Mouse (Mus musculus) hindbrain, embryonic 13.5 days (tissue): ENCODE results near the gene Gm973. TPM values are rescaled to one million over a fixed set of nuclear protein-coding genes. Genes with fewer than 3 reads are reported as not detected.

Experiments used
- ATAC-seq: fragments of 200-750 bp; cut with Nextera tagmentation; 2 replicates; pipeline ENCODE4 v1.8.0; 2017; ENCODE audit warnings: moderate TSS enrichment; ENCODE audit not compliant: low FRiP score
- H3K27ac ChIP-seq: fragments of 300-500 bp; sonication (generic); 2 replicates; pipeline ENCODE4 v1.5.1; 2015; ENCODE audit warnings: inconsistent platforms, mild to moderate bottlenecking, moderate library complexity
- H3K27me3 ChIP-seq: fragments of 300-500 bp; sonication (generic); 2 replicates; pipeline ENCODE4 v1.6.1; 2015; ENCODE audit warnings: mild to moderate bottlenecking, inconsistent platforms
- H3K36me3 ChIP-seq: fragments of 300-500 bp; sonication (generic); 2 replicates; pipeline ENCODE4 v1.6.1; 2015; ENCODE audit warnings: mild to moderate bottlenecking, inconsistent platforms
- H3K4me1 ChIP-seq: fragments of 300-500 bp; sonication (generic); replicated peaks from 2 replicates; pipeline ENCODE4 v1.6.1; 2015; ENCODE audit warnings: inconsistent platforms
- H3K4me2 ChIP-seq: fragments of 300-500 bp; sonication (generic); 2 replicates; pipeline ENCODE4 v1.6.1; 2015; ENCODE audit warnings: inconsistent platforms, mild to moderate bottlenecking, moderate library complexity
- H3K4me3 ChIP-seq: fragments of 300-500 bp; sonication (generic); 2 replicates; pipeline ENCODE4 v1.5.1; 2015; ENCODE audit warnings: mild to moderate bottlenecking, inconsistent platforms
- H3K9ac ChIP-seq: fragments of 300-500 bp; sonication (generic); 2 replicates; pipeline ENCODE4 v1.6.1; 2015; ENCODE audit warnings: mild to moderate bottlenecking, inconsistent platforms
- H3K9me3 ChIP-seq: fragments of 300-500 bp; sonication (generic); 2 replicates; pipeline ENCODE4 v1.6.1; 2016; ENCODE audit warnings: inconsistent platforms
- WGBS: fragments of 180-500 bp; shearing (Covaris S2); methylation state at CpG from one replicate; pipeline ENCODE4 v1.1.7; 2015; 5-methylcytosine and 5-hydroxymethylcytosine counted together
- polyA plus RNA-seq: library from polyadenylated mRNA; unstranded; fragments of >200 nt; fragmentation: Nextera tagmentation; extraction: Ambion mirVana; gene quantifications from 2 replicates; pipeline ENCODE4 v1.2.1, GENCODE M21; 2015

Gene Gm973
- polyA plus RNA-seq, 1 experiment from 2014 or later: 8.6 TPM

- Histone ChIP-seq H3K27me3 (no peaks in the 10 kb centered on the region), H3K36me3 (peaks cover 26% of the 10 kb centered on the region), H3K4me2 (no peak overlapping the region), H3K4me3 (no peak overlapping the region), H3K4me1 (no peaks in the 10 kb centered on the region), H3K9me3 (no peaks in the 10 kb centered on the region), H3K9ac (no peak overlapping the region), H3K27ac (no peak overlapping the region)
- 93% methylated on average over 3 of the region's 3 CpGs for WGBS
- no peak for ATAC-seq
These were observed 137.3 kb downstream of the Gm973 start for GRCm38 (mm10) chr1:59653243-59653911.

- 93% methylated on average over 7 of the region's 7 CpGs for WGBS
- Histone ChIP-seq H3K4me1 (no peaks in the 10 kb centered on the region), H3K9ac (no peak overlapping the region), H3K4me3 (no peak overlapping the region), H3K27me3 (no peaks in the 10 kb centered on the region), H3K36me3 (peaks cover 11% of the 10 kb centered on the region), H3K27ac (no peak overlapping the region), H3K9me3 (no peaks in the 10 kb centered on the region), H3K4me2 (no peak overlapping the region)
- no peak for ATAC-seq
These were observed 140.4 kb downstream of the Gm973 start for GRCm38 (mm10) chr1:59656244-59657171.

DNA sequence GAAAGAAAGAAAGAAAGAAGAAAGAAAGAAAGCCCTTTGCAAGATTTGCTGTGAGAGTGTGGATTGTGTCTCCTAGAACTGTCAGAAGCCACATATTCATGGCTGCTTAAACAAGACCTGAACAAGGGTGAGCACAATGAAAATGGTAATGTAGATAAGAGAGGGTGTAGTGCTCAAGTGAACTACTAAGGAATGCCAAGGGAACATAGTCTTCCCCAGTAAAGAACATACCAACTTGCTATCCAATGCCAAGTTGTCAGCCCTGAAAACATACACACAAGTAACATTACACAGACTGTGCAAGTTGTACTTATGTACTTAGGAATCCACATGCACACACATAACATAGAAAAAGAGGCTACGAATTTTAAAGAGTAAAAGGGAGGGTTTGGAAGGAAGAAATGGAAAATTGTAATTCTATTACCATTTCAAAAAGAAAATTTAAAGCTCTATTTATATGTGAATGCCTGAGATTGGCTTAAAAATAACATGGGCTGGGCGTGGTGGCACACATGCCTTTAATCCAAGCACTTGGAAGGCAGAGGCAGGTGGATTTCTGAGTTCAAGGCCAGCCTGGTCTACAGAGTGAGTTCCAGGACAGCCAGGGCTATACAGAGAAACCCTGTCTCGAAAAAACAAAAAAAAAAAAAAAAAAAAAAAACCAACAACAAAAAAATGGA is 147.5 kb downstream of the Gm973 start:
- peaks cover 9% of the 10 kb centered on the region for H3K4me1 ChIP-seq
- no peak overlapping the region for H3K4me2 ChIP-seq
- H3K4me3 ChIP-seq: no peak overlapping the region
- no peaks in the 10 kb centered on the region for H3K27me3 ChIP-seq
- no peaks in the 10 kb centered on the region for H3K36me3 ChIP-seq
- whole genome bisulfite sequencing: 87% methylated on average over 3 of the region's 3 CpGs
- H3K27ac ChIP-seq: no peak overlapping the region
- ATAC-seq: no peak
- no peak overlapping the region for H3K9ac ChIP-seq
- H3K9me3 ChIP-seq: no peaks in the 10 kb centered on the region

- 83% methylated on average over 2 of the region's 2 CpGs for WGBS
- no peaks in the 10 kb centered on the region for H3K27me3 ChIP-seq
These were observed 152.8 kb downstream of the Gm973 start for GRCm38 (mm10) chr1:59668871-59669270.

DNA sequence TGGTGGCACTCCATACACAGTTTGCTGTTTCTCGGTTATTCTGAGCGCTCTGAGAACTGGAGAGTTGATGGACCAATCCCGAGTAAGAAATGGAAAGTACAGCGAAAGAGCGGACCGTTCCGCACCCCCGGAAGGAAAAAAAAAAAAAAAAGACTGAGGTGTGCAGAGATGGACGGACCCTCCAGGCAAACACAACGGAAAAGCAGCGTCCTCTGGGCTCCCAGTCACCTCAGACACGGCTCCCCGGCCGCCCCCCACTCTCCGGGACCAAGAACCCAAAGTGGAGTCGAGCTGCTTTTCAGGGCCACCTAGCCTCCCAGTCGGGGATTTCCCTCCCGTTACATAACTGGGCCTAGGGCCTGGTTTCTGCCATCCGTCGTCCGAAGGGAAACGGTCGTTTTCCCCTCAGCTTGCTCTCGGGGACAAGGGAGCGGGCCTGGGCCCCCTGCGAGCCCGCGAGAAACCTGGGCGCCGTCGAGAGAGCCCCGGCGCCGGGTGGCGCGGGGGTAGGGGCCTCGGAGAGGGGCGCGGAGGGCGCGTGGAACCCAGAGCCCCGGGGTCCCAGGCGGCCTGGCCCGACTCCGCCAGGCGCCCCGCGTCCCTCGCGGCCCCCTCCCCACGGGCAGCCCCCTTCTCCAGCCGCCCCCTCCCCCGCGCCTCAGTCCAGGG is 154.0 kb downstream of the Gm973 start:
- no peak; the same call in none of the 2 replicates for ATAC-seq
- peaks cover 29% of the 10 kb centered on the region for H3K4me1 ChIP-seq
- no peaks in the 10 kb centered on the region for H3K9me3 ChIP-seq
- 0% methylated on average over 42 of the region's 54 CpGs for WGBS
- H3K4me3 ChIP-seq: peak overlapping the region; percentile 98
- H3K9ac ChIP-seq: peak overlapping the region; percentile 99
- peak overlapping the region; percentile 76 for H3K4me2 ChIP-seq
- H3K27me3 ChIP-seq: no peaks in the 10 kb centered on the region
- peaks cover 2% of the 10 kb centered on the region; the same call in 1 of the 2 replicates for H3K36me3 ChIP-seq
- peak overlapping the region; percentile 96 for H3K27ac ChIP-seq

More at GRCm38 (mm10) chr1:59668871-59669270, 152.8 kb downstream of the Gm973 start:
- H3K9ac ChIP-seq: no peak overlapping the region
- no peak for ATAC-seq
- peaks cover 2% of the 10 kb centered on the region; the same call in 1 of the 2 replicates for H3K36me3 ChIP-seq
- peak overlapping the region; percentile 76 for H3K4me2 ChIP-seq
- H3K9me3 ChIP-seq: no peaks in the 10 kb centered on the region
- no peak overlapping the region for H3K4me3 ChIP-seq
- no peak overlapping the region for H3K27ac ChIP-seq
- peaks cover 29% of the 10 kb centered on the region for H3K4me1 ChIP-seq

GRCm38 (mm10) chr1:59670641-59671168 is 154.6 kb downstream of the Gm973 start, which contains the start of gene Sumo1:
Sumo1 (minus strand) TSS chr1:59670834.
- Histone ChIP-seq H3K9me3 (no peaks in the 10 kb centered on the region), H3K4me3 (peak within 1 kb of the TSS; percentile 98), H3K9ac (peak within 1 kb of the TSS; percentile 99), H3K27me3 (no peaks in the 10 kb centered on the region), H3K27ac (peak within 1 kb of the TSS; percentile 96), H3K36me3 (peaks cover 2% of the 10 kb centered on the region; the same call in 1 of the 2 replicates), H3K4me1 (peaks cover 29% of the 10 kb centered on the region), H3K4me2 (peak within 1 kb of the TSS; percentile 76)
- peak; percentile 97 for ATAC-seq
- WGBS: under 1% methylated on average over 33 of the region's 36 CpGs

- no peak overlapping the region for H3K4me2 ChIP-seq
- no peak overlapping the region for H3K9ac ChIP-seq
- no peak overlapping the region for H3K27ac ChIP-seq
- H3K4me3 ChIP-seq: no peak overlapping the region
- no peaks in the 10 kb centered on the region for H3K9me3 ChIP-seq
- peaks cover 19% of the 10 kb centered on the region for H3K4me1 ChIP-seq
- peaks cover 2% of the 10 kb centered on the region; the same call in 1 of the 2 replicates for H3K36me3 ChIP-seq
- WGBS: 98% methylated on average over 2 of the region's 2 CpGs
- ATAC-seq: no peak
- H3K27me3 ChIP-seq: no peaks in the 10 kb centered on the region
These were observed 157.6 kb downstream of the Gm973 start for GRCm38 (mm10) chr1:59673661-59674060.

DNA sequence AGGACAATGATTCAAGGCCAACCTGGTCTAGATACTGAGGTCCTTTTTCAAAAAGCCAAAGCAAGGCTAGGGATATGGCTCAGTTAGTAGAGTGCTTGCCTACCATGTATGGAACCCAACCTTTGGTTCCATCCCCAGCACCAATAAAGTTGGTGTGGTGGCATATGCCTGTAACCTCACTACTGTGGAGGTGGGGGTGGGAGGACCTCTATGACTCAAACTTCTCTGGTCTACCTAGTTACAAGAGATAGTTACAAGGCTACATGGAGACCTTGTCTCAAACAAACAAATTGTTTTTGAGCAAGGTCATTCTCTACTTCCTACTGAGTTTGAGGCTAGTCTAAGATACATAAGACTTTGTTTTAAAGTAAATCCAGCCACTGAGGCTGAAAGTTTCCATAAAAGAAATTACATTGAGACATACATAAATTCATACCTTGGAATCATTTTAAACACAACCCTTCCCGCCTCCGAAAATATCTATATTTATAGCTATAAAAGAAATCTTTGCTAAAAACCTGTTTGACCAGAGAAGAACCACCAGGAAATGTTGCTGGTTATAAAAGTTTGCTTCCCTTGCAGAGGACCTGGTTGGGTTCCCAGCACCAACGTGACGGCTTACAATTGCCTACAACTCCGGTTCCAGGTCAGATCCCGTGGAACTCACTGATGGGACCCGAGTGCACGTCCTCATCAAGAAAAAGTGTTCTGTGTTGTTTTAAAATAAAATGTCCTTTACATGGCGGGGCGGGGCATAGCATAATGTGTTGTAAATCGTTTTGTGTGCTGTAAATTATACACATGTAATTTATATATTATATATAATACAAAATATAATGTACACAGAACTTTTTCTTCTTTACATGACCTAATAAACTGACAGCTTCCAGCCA is 168.1 kb downstream of the Gm973 start:
- no peak for ATAC-seq
- H3K36me3 ChIP-seq: no peaks in the 10 kb centered on the region
- H3K9ac ChIP-seq: 0 out of 2 replicates have a peak overlapping the region, but pooled peaks have one; percentile 59
- H3K4me2 ChIP-seq: peak overlapping the region; percentile 85
- H3K27ac ChIP-seq: no peak overlapping the region
- peak overlapping the region; percentile 84 for H3K4me3 ChIP-seq
- peaks cover 19% of the 10 kb centered on the region for H3K4me1 ChIP-seq
- 9% methylated on average over 11 of the region's 11 CpGs for WGBS
- no peaks in the 10 kb centered on the region for H3K9me3 ChIP-seq
- H3K27me3 ChIP-seq: peaks cover 20% of the 10 kb centered on the region; the same call in 1 of the 2 replicates

GRCm38 (mm10) chr1:59684819-59685755 is 169.0 kb downstream of the Gm973 start, which contains the start of gene Nop58:
Nop58 (plus strand) TSS chr1:59684971.
- H3K9me3 ChIP-seq: no peaks in the 10 kb centered on the region
- peak within 1 kb of the TSS; percentile 85 for H3K4me2 ChIP-seq
- H3K4me1 ChIP-seq: peaks cover 19% of the 10 kb centered on the region
- H3K27me3 ChIP-seq: peaks cover 20% of the 10 kb centered on the region; the same call in 1 of the 2 replicates
- WGBS: under 1% methylated on average over 49 of the region's 49 CpGs
- H3K36me3 ChIP-seq: peaks cover 5% of the 10 kb centered on the region
- H3K27ac ChIP-seq: peak within 1 kb of the TSS; percentile 90
- peak within 1 kb of the TSS; percentile 84 for H3K4me3 ChIP-seq
- peak; percentile 99 for ATAC-seq
- H3K9ac ChIP-seq: peak within 1 kb of the TSS; percentile 82
